Mouse (Mus musculus) lung, postnatal 0 days (tissue): ENCODE measurements around the gene Ablim1.

Experiments
- CTCF ChIP-seq: IDR thresholded peaks from 2 replicates; pipeline ENCODE4 v1.5.1; 2016; ENCODE audit warnings: antibody characterized with exemption, mild to moderate bottlenecking
- EP300 ChIP-seq: IDR thresholded peaks from 2 replicates; pipeline ENCODE4 v1.6.1; 2016; ENCODE audit warnings: antibody characterized with exemption, mild to moderate bottlenecking, control low read depth

DNA sequence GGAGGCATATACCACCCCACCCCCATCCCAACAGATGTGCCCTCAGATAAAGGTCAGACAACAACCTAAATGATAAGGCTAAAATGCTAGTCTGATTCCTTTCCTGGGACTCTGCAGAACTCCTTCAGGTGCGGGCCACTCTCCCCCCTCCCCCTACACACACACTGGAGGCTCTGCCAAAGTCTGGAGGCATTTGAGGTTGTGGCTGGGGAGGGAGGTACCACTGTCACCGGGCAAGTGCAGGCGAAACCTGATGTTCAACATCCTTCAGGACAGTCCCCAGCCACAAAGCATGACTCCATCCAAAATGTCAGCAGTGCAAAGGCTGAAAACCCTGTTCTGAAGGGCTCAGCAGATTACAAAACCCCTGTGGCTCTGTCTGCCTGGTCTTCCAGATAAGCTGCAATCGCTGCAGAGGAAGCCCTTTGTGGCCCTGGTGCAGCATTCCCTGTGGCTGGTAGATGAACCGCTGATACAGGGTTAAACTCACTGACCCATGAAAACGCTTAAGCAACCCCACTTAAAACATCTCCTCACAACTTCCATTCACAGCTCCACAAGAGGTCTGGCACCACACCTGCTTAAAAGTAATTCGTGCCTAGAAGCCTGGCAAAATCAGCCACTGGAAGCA lies 197.7 kb downstream of the Ablim1 start:
- TF ChIP-seq CTCF (no peak), EP300 (no peak)
